Mouse (Mus musculus) kidney, embryonic 15.5 days (tissue): ENCODE measurements around the gene Ndufa5. TPM values are rescaled to one million over a fixed set of nuclear protein-coding genes. Genes with fewer than 3 reads are reported as not detected.

Experiments
- ATAC-seq: fragments of 200-750 bp; cut with Nextera tagmentation; replicated peaks from 2 replicates; pipeline ENCODE4 v1.8.0; 2017; ENCODE audit warnings: moderate TSS enrichment; ENCODE audit not compliant: low FRiP score
- H3K27ac ChIP-seq: fragments of 300-500 bp; sonication (generic); 2 replicates; pipeline ENCODE4 v1.5.1; 2015; ENCODE audit warnings: mild to moderate bottlenecking, inconsistent platforms
- H3K27me3 ChIP-seq: fragments of 300-500 bp; sonication (generic); 2 replicates; pipeline ENCODE4 v1.6.1; 2015; ENCODE audit warnings: inconsistent platforms
- H3K36me3 ChIP-seq: fragments of 300-500 bp; sonication (generic); 2 replicates; pipeline ENCODE4 v1.6.1; 2015; ENCODE audit warnings: inconsistent platforms
- H3K4me1 ChIP-seq: fragments of 300-500 bp; sonication (generic); 2 replicates; pipeline ENCODE4 v1.6.1; 2015; ENCODE audit warnings: inconsistent platforms
- H3K4me2 ChIP-seq: fragments of 300-500 bp; sonication (generic); 2 replicates; pipeline ENCODE4 v1.6.1; 2015; ENCODE audit warnings: moderate library complexity, mild to moderate bottlenecking, inconsistent platforms
- H3K4me3 ChIP-seq: fragments of 300-500 bp; sonication (generic); replicated peaks from 2 replicates; pipeline ENCODE4 v1.5.1; 2015; ENCODE audit warnings: mild to moderate bottlenecking, inconsistent platforms
- H3K9ac ChIP-seq: fragments of 300-500 bp; sonication (generic); 2 replicates; pipeline ENCODE4 v1.6.1; 2015; ENCODE audit warnings: mild to moderate bottlenecking, inconsistent platforms
- H3K9me3 ChIP-seq: fragments of 300-500 bp; sonication (generic); replicated peaks from 2 replicates; pipeline ENCODE4 v1.6.1; 2016; ENCODE audit warnings: inconsistent platforms
- WGBS: fragments of 180-500 bp; shearing (Covaris S2); methylation state at CpG from one replicate; pipeline ENCODE4 v1.1.7; 2015; ENCODE audit warnings: mixed read lengths; 5-methylcytosine and 5-hydroxymethylcytosine counted together
- polyA plus RNA-seq: library from polyadenylated mRNA; unstranded; fragments of >200 nt; fragmentation: Nextera tagmentation; extraction: Ambion mirVana; gene quantifications from 2 replicates; pipeline ENCODE4 v1.2.1, GENCODE M21; 2015

Ndufa5 gene
- polyA plus RNA-seq, 1 experiment from 2014 or later = 377 TPM

GRCm38 (mm10) chr6:24549801-24550200 lies 22.0 kb upstream of the Ndufa5 start:
- no peaks in the 10 kb centered on the region for H3K27me3 ChIP-seq
- peaks cover 14% of the 10 kb centered on the region for H3K4me1 ChIP-seq
- WGBS = 78% methylated on average over 2 of the region's 2 CpGs
- H3K4me2 ChIP-seq = no peak overlapping the region
- H3K36me3 ChIP-seq = no peaks in the 10 kb centered on the region
- no peak overlapping the region for H3K27ac ChIP-seq
- no peak overlapping the region for H3K4me3 ChIP-seq
- no peak overlapping the region for H3K9ac ChIP-seq
- no peak for ATAC-seq
- H3K9me3 ChIP-seq = no peaks in the 10 kb centered on the region

GRCm38 (mm10) chr6:24546716-24547420 lies 19.1 kb upstream of the Ndufa5 start:
- Histone ChIP-seq H3K4me2 (no peak overlapping the region), H3K9me3 (no peaks in the 10 kb centered on the region), H3K4me1 (peaks cover 4% of the 10 kb centered on the region), H3K4me3 (no peak overlapping the region), H3K9ac (no peak overlapping the region), H3K27ac (peak overlapping the region; percentile 86), H3K36me3 (no peaks in the 10 kb centered on the region), H3K27me3 (no peaks in the 10 kb centered on the region)
- ATAC-seq = peak; percentile 89
- WGBS = 64% methylated on average over 1 of the region's 1 CpGs

- 0 out of 2 replicates have a peak overlapping the region, but pooled peaks have one; percentile 18 for H3K27ac ChIP-seq
- no peak overlapping the region for H3K9ac ChIP-seq
- no peaks in the 10 kb centered on the region for H3K36me3 ChIP-seq
- H3K4me1 ChIP-seq = no peaks in the 10 kb centered on the region
- no peak overlapping the region for H3K4me2 ChIP-seq
- no peaks in the 10 kb centered on the region for H3K9me3 ChIP-seq
- H3K27me3 ChIP-seq = no peaks in the 10 kb centered on the region
- ATAC-seq = no peak
- 64% methylated on average over 6 of the region's 6 CpGs for WGBS
- no peak overlapping the region for H3K4me3 ChIP-seq
These were observed 15.3 kb upstream of the Ndufa5 start for GRCm38 (mm10) chr6:24543119-24543591.

- no peak for ATAC-seq
- H3K27ac ChIP-seq = no peak overlapping the region
- no peaks in the 10 kb centered on the region for H3K4me1 ChIP-seq
These were observed 14.6 kb upstream of the Ndufa5 start for GRCm38 (mm10) chr6:24542393-24542792.

GRCm38 (mm10) chr6:24540106-24540505 lies 12.3 kb upstream of the Ndufa5 start:
- Histone ChIP-seq H3K4me2 (no peak overlapping the region), H3K27me3 (no peaks in the 10 kb centered on the region), H3K36me3 (no peaks in the 10 kb centered on the region), H3K4me3 (no peak overlapping the region), H3K4me1 (no peaks in the 10 kb centered on the region), H3K9me3 (no peaks in the 10 kb centered on the region), H3K9ac (no peak overlapping the region), H3K27ac (no peak overlapping the region)
- no peak for ATAC-seq
- 74% methylated on average over 4 of the region's 4 CpGs for WGBS

More at GRCm38 (mm10) chr6:24542393-24542792, 14.6 kb upstream of the Ndufa5 start:
- H3K36me3 ChIP-seq = no peaks in the 10 kb centered on the region
- H3K4me3 ChIP-seq = no peak overlapping the region
- no peaks in the 10 kb centered on the region for H3K9me3 ChIP-seq
- H3K4me2 ChIP-seq = no peak overlapping the region
- H3K9ac ChIP-seq = no peak overlapping the region
- H3K27me3 ChIP-seq = no peaks in the 10 kb centered on the region

GRCm38 (mm10) chr6:24538435-24538834 lies 10.6 kb upstream of the Ndufa5 start:
- H3K27ac ChIP-seq = no peak overlapping the region
- H3K9me3 ChIP-seq = no peaks in the 10 kb centered on the region
- no peak overlapping the region for H3K4me2 ChIP-seq
- H3K27me3 ChIP-seq = no peaks in the 10 kb centered on the region
- 88% methylated on average over 3 of the region's 3 CpGs for WGBS
- H3K4me1 ChIP-seq = no peaks in the 10 kb centered on the region
- no peak for ATAC-seq
- no peak overlapping the region for H3K9ac ChIP-seq
- no peaks in the 10 kb centered on the region for H3K36me3 ChIP-seq
- H3K4me3 ChIP-seq = no peak overlapping the region

GRCm38 (mm10) chr6:24532804-24533203 lies 5.0 kb upstream of the Ndufa5 start:
- peaks cover 24% of the 10 kb centered on the region for H3K4me1 ChIP-seq
- 62% methylated on average over 3 of the region's 3 CpGs for WGBS

GRCm38 (mm10) chr6:24530711-24531420 lies 3.1 kb upstream of the Ndufa5 start:
- H3K4me3 ChIP-seq = peak overlapping the region; percentile 27
- ATAC-seq = 0 out of 2 replicates have a peak, but pooled peaks have one; percentile 19
- no peaks in the 10 kb centered on the region for H3K27me3 ChIP-seq
- H3K9ac ChIP-seq = no peak overlapping the region
- whole genome bisulfite sequencing = 40% methylated on average over 11 of the region's 11 CpGs
- peaks cover 32% of the 10 kb centered on the region for H3K4me1 ChIP-seq
- H3K27ac ChIP-seq = peak overlapping the region; percentile 81
- H3K36me3 ChIP-seq = no peaks in the 10 kb centered on the region
- H3K4me2 ChIP-seq = peak overlapping the region; percentile 52
- H3K9me3 ChIP-seq = no peaks in the 10 kb centered on the region

More at GRCm38 (mm10) chr6:24532804-24533203, 5.0 kb upstream of the Ndufa5 start:
- H3K9ac ChIP-seq = no peak overlapping the region
- no peak overlapping the region for H3K4me2 ChIP-seq
- no peaks in the 10 kb centered on the region for H3K27me3 ChIP-seq
- H3K4me3 ChIP-seq = no peak overlapping the region
- no peaks in the 10 kb centered on the region for H3K36me3 ChIP-seq
- no peak overlapping the region for H3K27ac ChIP-seq
- no peak for ATAC-seq
- no peaks in the 10 kb centered on the region for H3K9me3 ChIP-seq

GRCm38 (mm10) chr6:24530166-24530565 lies 2.4 kb upstream of the Ndufa5 start:
- Histone ChIP-seq H3K27me3 (no peaks in the 10 kb centered on the region), H3K27ac (peak overlapping the region; percentile 81), H3K36me3 (no peaks in the 10 kb centered on the region), H3K4me2 (peak overlapping the region; percentile 52), H3K4me1 (peaks cover 35% of the 10 kb centered on the region), H3K9me3 (no peaks in the 10 kb centered on the region), H3K4me3 (peak overlapping the region; percentile 27), H3K9ac (no peak overlapping the region)
- no peak for ATAC-seq
- WGBS = 20% methylated on average over 4 of the region's 4 CpGs

GRCm38 (mm10) chr6:24528064-24528243 lies 141 bp upstream of the Ndufa5 start, which contains the start of gene Asb15:
Asb15 (plus strand) TSS chr6:24528144.
- H3K27me3 ChIP-seq = no peaks in the 10 kb centered on the region
- WGBS = 48% methylated on average over 2 of the region's 2 CpGs
- peak within 1 kb of the TSS; percentile 57 for H3K9ac ChIP-seq
- peaks cover 14% of the 10 kb centered on the region for H3K36me3 ChIP-seq
- peaks cover 35% of the 10 kb centered on the region for H3K4me1 ChIP-seq
- H3K9me3 ChIP-seq = no peaks in the 10 kb centered on the region
- H3K4me2 ChIP-seq = peak within 1 kb of the TSS; percentile 72
- H3K4me3 ChIP-seq = peak within 1 kb of the TSS; percentile 64
- peak within 1 kb of the TSS; percentile 68 for H3K27ac ChIP-seq
- no peak for ATAC-seq

- H3K4me2 ChIP-seq = peak overlapping the region; percentile 72
- H3K9me3 ChIP-seq = no peaks in the 10 kb centered on the region
- peaks cover 35% of the 10 kb centered on the region for H3K36me3 ChIP-seq
- no peaks in the 10 kb centered on the region for H3K27me3 ChIP-seq
- no peak overlapping the region for H3K27ac ChIP-seq
- peaks cover 23% of the 10 kb centered on the region for H3K4me1 ChIP-seq
- ATAC-seq = no peak
- H3K9ac ChIP-seq = no peak overlapping the region
- WGBS = 89% methylated on average over 3 of the region's 3 CpGs
- H3K4me3 ChIP-seq = peak overlapping the region; percentile 64; the same call in 1 of the 2 replicates
These were observed 2.1 kb downstream of the Ndufa5 start for GRCm38 (mm10) chr6:24525705-24526104.

- ATAC-seq = no peak
- WGBS = 44% methylated on average over 2 of the region's 2 CpGs
- Histone ChIP-seq H3K4me3 (no peak overlapping the region), H3K27me3 (no peaks in the 10 kb centered on the region), H3K9me3 (no peaks in the 10 kb centered on the region), H3K4me1 (peaks cover 6% of the 10 kb centered on the region), H3K4me2 (no peak overlapping the region), H3K27ac (no peak overlapping the region), H3K9ac (no peak overlapping the region), H3K36me3 (peaks cover 32% of the 10 kb centered on the region)
These were observed 11.6 kb downstream of the Ndufa5 start for GRCm38 (mm10) chr6:24516197-24516596.
